Mouse (Mus musculus) liver, postnatal 0 days (tissue): Measurements from ENCODE around the gene Tox2. TPM values are rescaled to one million over a fixed set of nuclear protein-coding genes. Genes with fewer than 3 reads are reported as not detected.

Source experiments
- ATAC-seq: fragments of 200-750 bp; cut with Nextera tagmentation; 2 replicates; pipeline ENCODE4 v1.8.0; 2017; ENCODE audit warnings: mild to moderate bottlenecking, moderate library complexity
- DNase-seq: peaks from one replicate; pipeline ENCODE4 v3.0.0-alpha.2; 2016
- H3K27ac ChIP-seq: fragments of 300-500 bp; sonication (generic); 2 replicates; pipeline ENCODE4 v1.5.1; 2014; ENCODE audit warnings: antibody characterized with exemption, moderate library complexity, mild to moderate bottlenecking, low read depth
- H3K27me3 ChIP-seq: fragments of 300-500 bp; sonication (generic); 2 replicates; pipeline ENCODE4 v1.6.1; 2014; ENCODE audit warnings: low read length, control low read depth, mixed read lengths; ENCODE audit not compliant: insufficient read depth
- H3K36me3 ChIP-seq: fragments of 300-500 bp; sonication (generic); replicated peaks from 2 replicates; pipeline ENCODE4 v1.6.1; 2014; ENCODE audit warnings: mild to moderate bottlenecking, control low read depth, low read length, moderate library complexity, mixed read lengths; ENCODE audit not compliant: insufficient read depth
- H3K4me1 ChIP-seq: fragments of 300-500 bp; sonication (generic); 2 replicates; pipeline ENCODE4 v1.6.1; 2014; ENCODE audit warnings: antibody characterized with exemption, mild to moderate bottlenecking, control low read depth; ENCODE audit not compliant: insufficient read depth
- H3K4me2 ChIP-seq: fragments of 300-500 bp; sonication (generic); 2 replicates; pipeline ENCODE4 v1.6.1; 2014; ENCODE audit warnings: low read depth, mild to moderate bottlenecking, low read length, moderate library complexity, mixed read lengths
- H3K4me3 ChIP-seq: fragments of 300-500 bp; sonication (generic); 2 replicates; pipeline ENCODE4 v1.5.1; 2014; ENCODE audit warnings: low read depth, low read length
- H3K9ac ChIP-seq: fragments of 300-500 bp; sonication (generic); replicated peaks from 2 replicates; pipeline ENCODE4 v1.6.1; 2014; ENCODE audit warnings: mild to moderate bottlenecking, moderate library complexity
- H3K9me3 ChIP-seq: fragments of 300-500 bp; sonication (generic); 2 replicates; pipeline ENCODE4 v1.6.1; 2016; ENCODE audit warnings: mild to moderate bottlenecking, control low read depth, low read length, mixed read lengths
- CTCF ChIP-seq: sonication (generic); IDR thresholded peaks from 2 replicates; pipeline ENCODE4 v1.5.1; 2016; ENCODE audit warnings: antibody characterized with exemption, low read depth
- EP300 ChIP-seq: IDR thresholded peaks from 2 replicates; pipeline ENCODE4 v1.6.1; 2016; ENCODE audit warnings: antibody characterized with exemption, low read depth, mild to moderate bottlenecking
- WGBS: fragments of 180-500 bp; shearing (Covaris S2); extraction: QIAGEN DNeasy Blood & Tissue Kit; methylation state at CpG from one replicate; pipeline ENCODE4 v1.1.7; 2014; ENCODE audit not compliant: insufficient replicate concordance; 5-methylcytosine and 5-hydroxymethylcytosine counted together
- polyA plus RNA-seq: library from polyadenylated mRNA; unstranded; fragments of >200 nt; fragmentation: Nextera tagmentation; extraction: Ambion mirVana; gene quantifications from 2 replicates; pipeline ENCODE4 v1.2.1, GENCODE M21; 2015

Gene Tox2
- polyA plus RNA-seq, 1 experiment from 2014 or later, result 0.38 TPM

- ATAC-seq (no peak), DNase-seq (no peak)
- Histone ChIP-seq H3K9me3 (no peaks in the 10 kb centered on the region), H3K36me3 (no peaks in the 10 kb centered on the region), H3K4me1 (no peaks in the 10 kb centered on the region), H3K9ac (no peak overlapping the region), H3K4me2 (no peak overlapping the region), H3K27ac (no peak overlapping the region), H3K27me3 (no peaks in the 10 kb centered on the region), H3K4me3 (no peak overlapping the region)
- TF ChIP-seq CTCF, result no peak
- TF ChIP-seq EP300, result no peak
- 80% methylated on average over 4 of the region's 4 CpGs for WGBS
These were observed 114.4 kb downstream of the Tox2 start for GRCm38 (mm10) chr2:163317281-163317680.

GRCm38 (mm10) chr2:163318777-163319176, 115.9 kb downstream of the Tox2 start:
- Histone ChIP-seq H3K27ac (no peak overlapping the region), H3K4me1 (no peaks in the 10 kb centered on the region), H3K9ac (no peak overlapping the region), H3K4me3 (no peak overlapping the region), H3K4me2 (no peak overlapping the region), H3K9me3 (no peaks in the 10 kb centered on the region), H3K27me3 (no peaks in the 10 kb centered on the region), H3K36me3 (no peaks in the 10 kb centered on the region)
- DNase-seq, result no peak
- WGBS, result 74% methylated on average over 3 of the region's 3 CpGs
- TF ChIP-seq CTCF (0 out of 2 replicates have a peak, but pooled peaks have one; percentile 23), EP300 (no peak)
- no peak for ATAC-seq

- 38% methylated on average over 1 of the region's 1 CpGs for WGBS
- DNase-seq (no peak), ATAC-seq (no peak)
- Histone ChIP-seq H3K27me3 (no peaks in the 10 kb centered on the region), H3K36me3 (no peaks in the 10 kb centered on the region), H3K4me1 (no peaks in the 10 kb centered on the region), H3K9me3 (no peaks in the 10 kb centered on the region), H3K27ac (no peak overlapping the region), H3K4me3 (no peak overlapping the region), H3K4me2 (no peak overlapping the region), H3K9ac (no peak overlapping the region)
- TF ChIP-seq CTCF, result no peak
- TF ChIP-seq EP300, result no peak
These were observed 120.2 kb downstream of the Tox2 start for GRCm38 (mm10) chr2:163323163-163323562.

GRCm38 (mm10) chr2:163330742-163331141, 127.8 kb downstream of the Tox2 start:
- DNase-seq, result no peak
- no peak overlapping the region for H3K4me3 ChIP-seq
- WGBS, result 20% methylated on average over 7 of the region's 7 CpGs
- no peak for TF ChIP-seq EP300
- peak; percentile 85 for TF ChIP-seq CTCF
- ATAC-seq, result no peak
- H3K9me3 ChIP-seq, result no peaks in the 10 kb centered on the region
- H3K27ac ChIP-seq, result no peak overlapping the region
- no peak overlapping the region for H3K4me2 ChIP-seq
- no peaks in the 10 kb centered on the region for H3K4me1 ChIP-seq
- no peaks in the 10 kb centered on the region for H3K36me3 ChIP-seq
- H3K27me3 ChIP-seq, result no peaks in the 10 kb centered on the region
- H3K9ac ChIP-seq, result no peak overlapping the region

GRCm38 (mm10) chr2:163331423-163331822, 128.5 kb downstream of the Tox2 start:
- H3K9ac ChIP-seq, result no peak overlapping the region
- ATAC-seq (no peak), DNase-seq (no peak)
- H3K9me3 ChIP-seq, result no peaks in the 10 kb centered on the region
- no peak overlapping the region for H3K27ac ChIP-seq
- H3K4me3 ChIP-seq, result no peak overlapping the region
- no peak overlapping the region for H3K4me2 ChIP-seq
- H3K27me3 ChIP-seq, result no peaks in the 10 kb centered on the region
- H3K36me3 ChIP-seq, result no peaks in the 10 kb centered on the region
- H3K4me1 ChIP-seq, result no peaks in the 10 kb centered on the region
- whole genome bisulfite sequencing, result 65% methylated on average over 6 of the region's 6 CpGs
- TF ChIP-seq CTCF (no peak), EP300 (no peak)

GRCm38 (mm10) chr2:163332368-163333055, 129.6 kb downstream of the Tox2 start:
- DNase-seq, result no peak
- no peak overlapping the region for H3K4me3 ChIP-seq
- WGBS, result 69% methylated on average over 13 of the region's 13 CpGs
- TF ChIP-seq EP300 (no peak), CTCF (no peak)
- H3K9me3 ChIP-seq, result no peaks in the 10 kb centered on the region
- no peaks in the 10 kb centered on the region for H3K4me1 ChIP-seq
- H3K27me3 ChIP-seq, result peaks cover 7% of the 10 kb centered on the region
- no peak overlapping the region for H3K27ac ChIP-seq
- H3K36me3 ChIP-seq, result no peaks in the 10 kb centered on the region
- no peak overlapping the region for H3K4me2 ChIP-seq
- H3K9ac ChIP-seq, result no peak overlapping the region
- no peak for ATAC-seq

- H3K36me3 ChIP-seq, result no peaks in the 10 kb centered on the region
- DNase-seq (peak; percentile 85), ATAC-seq (peak; percentile 68)
- H3K4me2 ChIP-seq, result no peak overlapping the region
- H3K4me1 ChIP-seq, result no peaks in the 10 kb centered on the region
- H3K4me3 ChIP-seq, result no peak overlapping the region
- H3K27ac ChIP-seq, result no peak overlapping the region
- 22% methylated on average over 9 of the region's 9 CpGs for WGBS
- TF ChIP-seq CTCF (peak; percentile 95), EP300 (no peak)
- peaks cover 38% of the 10 kb centered on the region for H3K27me3 ChIP-seq
- no peaks in the 10 kb centered on the region for H3K9me3 ChIP-seq
- no peak overlapping the region for H3K9ac ChIP-seq
These were observed 137.3 kb downstream of the Tox2 start for GRCm38 (mm10) chr2:163340263-163340662.
